Mouse (Mus musculus) CD4-positive naive resting alpha-beta T cell, adult 57 days (primary cell): Measurements from ENCODE around the gene Slc25a12. TPM values are rescaled to one million over a fixed set of nuclear protein-coding genes. Genes with fewer than 3 reads are reported as not detected.

Source experiments
- total RNA-seq: library from RNA; stranded (reverse); gene quantifications from one replicate; pipeline ENCODE4 v1.2.4, GENCODE M21; 2023

Slc25a12 gene
- 64.9 TPM for total RNA-seq

DNA sequence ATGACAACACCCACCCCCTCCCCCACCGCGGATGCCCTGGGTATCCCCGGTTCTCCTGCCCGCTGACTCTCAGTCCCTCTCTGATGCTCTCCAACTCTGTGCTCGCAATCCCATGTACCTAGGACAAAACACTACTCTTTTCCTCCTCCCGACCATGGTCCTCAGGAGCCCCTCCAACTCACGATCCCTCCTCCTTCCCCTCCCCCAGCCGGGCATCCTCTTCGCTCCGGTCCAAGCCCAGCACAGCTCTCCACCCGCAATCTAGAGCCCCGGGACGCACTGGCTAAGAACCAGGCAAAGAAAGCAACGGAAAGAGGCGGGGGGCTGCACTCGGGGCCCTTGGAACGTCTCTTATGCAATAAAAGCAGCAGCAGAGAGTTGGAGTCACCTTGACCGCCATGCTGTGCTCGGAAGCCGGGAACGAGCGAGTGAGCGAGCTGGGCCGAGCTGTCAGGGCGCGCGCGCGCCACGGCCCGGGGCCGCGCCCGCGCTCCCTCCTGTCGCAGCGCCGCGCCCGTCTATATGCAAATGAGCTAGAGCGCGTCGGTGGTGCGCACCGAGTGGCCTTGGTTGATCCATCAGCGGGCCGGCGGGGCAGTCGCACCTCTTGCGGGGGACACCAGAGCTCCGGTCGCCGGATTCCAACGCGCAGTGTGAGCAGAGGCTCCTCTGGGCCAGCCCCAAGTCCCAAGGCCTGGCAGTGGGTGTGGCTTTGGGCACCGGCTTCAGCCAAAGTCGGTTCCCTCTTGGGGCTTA, at the start of gene Slc25a12:
Gene Slc25a12 (minus strand): TSS at position 625 of the 756 bp plus-strand sequence.

GRCm38 (mm10) chr2:71388951-71389763, 21.6 kb upstream of the Slc25a12 start, which contains the start of gene Hat1:
TSS of gene Hat1 (plus strand) at chr2:71388958.

Other genes starting within 250 kb of the Slc25a12 start
- gene Cybrd1, start 249.8 kb downstream of the Slc25a12 start, total RNA-seq = 1.2 TPM
- gene Dync1i2, start 156.0 kb downstream of the Slc25a12 start, total RNA-seq = 63.9 TPM
- 22.4 TPM for gene Hat1, start 21.2 kb upstream of the Slc25a12 start, total RNA-seq
- 29.0 TPM for gene Metap1d, start 85.5 kb upstream of the Slc25a12 start, total RNA-seq
- not detected for gene Dlx1, start 160.4 kb upstream of the Slc25a12 start, total RNA-seq
- not detected for gene Dlx2, start 179.0 kb upstream of the Slc25a12 start, total RNA-seq